Mouse (Mus musculus) CH12.LX (cell line): ENCODE data around the gene Atp8b3. TPM values are rescaled to one million over a fixed set of nuclear protein-coding genes. Genes with fewer than 3 reads are reported as not detected.

ENCODE experiments used
- DNase-seq: peaks from one replicate; pipeline ENCODE4 v3.0.0-alpha.2; 2013; ENCODE audit errors: extremely low read depth
- H3K27ac ChIP-seq: 2 replicates; pipeline ENCODE4 v1.5.1; 2012; ENCODE audit warnings: low read depth, mild to moderate bottlenecking, control low read depth, moderate library complexity; ENCODE audit not compliant: insufficient read depth
- H3K27me3 ChIP-seq: replicated peaks from 2 replicates; pipeline ENCODE3; 2012; ENCODE audit warnings: inconsistent platforms
- H3K36me3 ChIP-seq, 2 experiments: replicated peaks in 1 of 2; 2 replicates each; pipeline versions ENCODE3 to v1.6.1; 2012; ENCODE audit warnings: inconsistent platforms in 1 of 2, low read length in 1 of 2, mild to moderate bottlenecking in 1 of 2, mixed read lengths in 1 of 2, moderate library complexity in 1 of 2; ENCODE audit not compliant: control insufficient read depth in 1 of 2, insufficient read depth in 1 of 2
- H3K4me1 ChIP-seq, 2 experiments: 2 replicates each; pipeline ENCODE4 v1.6.1; 2012; ENCODE audit warnings: inconsistent platforms in 1 of 2, moderate library complexity in 1 of 2; ENCODE audit not compliant: insufficient read depth in 2 of 2, control insufficient read depth in 1 of 2
- H3K4me2 ChIP-seq: 2 replicates; pipeline ENCODE4 v1.6.1; 2012; ENCODE audit warnings: low read depth, mild to moderate bottlenecking, control low read depth; ENCODE audit not compliant: poor library complexity, insufficient read depth, severe bottlenecking
- H3K4me3 ChIP-seq, 3 experiments: fragments of 150-350 bp in 1 of 3; sonication (generic) in 1 of 3; replicated peaks in 1 of 3; 2 replicates each; pipeline versions ENCODE3 to v1.5.1; 2011 to 2012; ENCODE audit warnings: low read depth in 2 of 3, low read length in 2 of 3, mild to moderate bottlenecking in 2 of 3, moderate library complexity in 2 of 3, control low read depth in 1 of 3, improper control_type of control experiment in 1 of 3, inconsistent platforms in 1 of 3, mixed read lengths in 1 of 3; ENCODE audit not compliant: poor library complexity in 1 of 3
- H3K79me2 ChIP-seq: replicated peaks from 2 replicates; pipeline ENCODE4 v1.6.1; 2012; ENCODE audit warnings: mild to moderate bottlenecking, moderate library complexity; ENCODE audit not compliant: control insufficient read depth, poor library complexity, insufficient read depth, severe bottlenecking; ENCODE audit errors: extremely low read depth
- H3K9ac ChIP-seq: 2 replicates; pipeline ENCODE4 v1.6.1; 2012; ENCODE audit warnings: low read depth, mild to moderate bottlenecking, control low read depth, moderate library complexity; ENCODE audit not compliant: insufficient read depth
- H3K9me3 ChIP-seq: replicated peaks from 2 replicates; pipeline ENCODE3; 2012; ENCODE audit warnings: low read length, inconsistent platforms, mixed read lengths
- CTCF ChIP-seq, 2 experiments: IDR thresholded peaks in 1 of 2; conservative IDR thresholded peaks in 1 of 2; 2 replicates each; pipeline ENCODE4 v1.5.1; 2011 to 2012; ENCODE audit warnings: low read depth in 2 of 2, low read length in 2 of 2, improper control_type of control experiment in 1 of 2, inconsistent platforms in 1 of 2, mild to moderate bottlenecking in 1 of 2, moderate library complexity in 1 of 2
- EP300 ChIP-seq: IDR thresholded peaks from 2 replicates; pipeline ENCODE4 v1.6.1; 2011; ENCODE audit warnings: low read length, improper control_type of control experiment
- GABPA ChIP-seq: IDR thresholded peaks from 2 replicates; pipeline ENCODE4 v1.6.1; 2012; ENCODE audit warnings: low read depth, low read length, improper control_type of control experiment, inconsistent platforms; ENCODE audit not compliant: insufficient replicate concordance
- HCFC1 ChIP-seq: IDR thresholded peaks from 2 replicates; pipeline ENCODE4 v1.6.1; 2012; ENCODE audit warnings: low read depth, mild to moderate bottlenecking, inconsistent platforms, low read length, improper control_type of control experiment
- JUN ChIP-seq: IDR thresholded peaks from 2 replicates; pipeline ENCODE4 v1.6.1; 2011; ENCODE audit warnings: low read depth, mild to moderate bottlenecking, low read length, improper control_type of control experiment, moderate library complexity; ENCODE audit not compliant: insufficient read depth
- KAT2A ChIP-seq: IDR thresholded peaks from 2 replicates; pipeline ENCODE4 v1.6.1; 2012; ENCODE audit warnings: low read length, improper control_type of control experiment, inconsistent platforms; ENCODE audit not compliant: insufficient replicate concordance
- MAZ ChIP-seq: IDR thresholded peaks from 2 replicates; pipeline ENCODE4 v1.6.1; 2012; ENCODE audit warnings: low read depth, mild to moderate bottlenecking, inconsistent platforms, low read length, improper control_type of control experiment, moderate library complexity
- MYC ChIP-seq: IDR thresholded peaks from 2 replicates; pipeline ENCODE4 v1.6.1; 2011; ENCODE audit warnings: low read depth, mild to moderate bottlenecking, improper control_type of control experiment, low read length
- NELFE ChIP-seq: IDR thresholded peaks from 2 replicates; pipeline ENCODE4 v1.6.1; 2011; ENCODE audit warnings: low read depth, low read length, improper control_type of control experiment
- NRF1 ChIP-seq: IDR thresholded peaks from 2 replicates; pipeline ENCODE4 v1.6.1; 2014; ENCODE audit warnings: low read depth, mild to moderate bottlenecking, inconsistent platforms, low read length, improper control_type of control experiment, moderate library complexity
- POLR2AphosphoS2 ChIP-seq: IDR thresholded peaks from 2 replicates; pipeline ENCODE4 v1.6.1; 2011; ENCODE audit warnings: low read depth, low read length, improper control_type of control experiment
- RAD21 ChIP-seq: IDR thresholded peaks from 2 replicates; pipeline ENCODE4 v1.6.1; 2011; ENCODE audit warnings: low read depth, mild to moderate bottlenecking, low read length, improper control_type of control experiment, moderate library complexity
- SMC3 ChIP-seq: IDR thresholded peaks from 2 replicates; pipeline ENCODE4 v1.6.1; 2011; ENCODE audit warnings: low read depth, low read length, improper control_type of control experiment
- TCF12 ChIP-seq: IDR thresholded peaks from 2 replicates; pipeline ENCODE4 v1.6.1; 2014; ENCODE audit warnings: low read depth, mild to moderate bottlenecking, inconsistent platforms, low read length, improper control_type of control experiment
- UBTF ChIP-seq: IDR thresholded peaks from 2 replicates; pipeline ENCODE4 v1.6.1; 2012; ENCODE audit warnings: low read depth, mild to moderate bottlenecking, inconsistent platforms, low read length, improper control_type of control experiment, moderate library complexity
- ZKSCAN1 ChIP-seq: IDR thresholded peaks from 2 replicates; pipeline ENCODE4 v1.6.1; 2012; ENCODE audit warnings: low read depth, inconsistent platforms, low read length, improper control_type of control experiment, borderline replicate concordance
- ZNF384 ChIP-seq: IDR thresholded peaks from 2 replicates; pipeline ENCODE4 v1.6.1; 2012; ENCODE audit warnings: low read depth, low read length, improper control_type of control experiment, inconsistent platforms
- dilution Hi-C: fragments of 300-500 bp; cut with MboI; formaldehyde crosslinking; loops from 2 replicates; pipeline ENCODE4 v1.14.3; 2020; ENCODE audit warnings: low sequenced_read_pairs; ENCODE audit not compliant: extremely low pct_unique_long_range_greater_than_20kb, extremely low pct_ligation_motif_present
- in situ Hi-C: fragments of 300-500 bp; cut with MboI; formaldehyde crosslinking; loops from 3 replicates; pipeline ENCODE4 v1.14.3; 2019; ENCODE audit warnings: low sequenced_read_pairs, low pct_ligation_motif_present, low pct_unique_long_range_greater_than_20kb, mixed read lengths
- polyA plus RNA-seq: library from polyadenylated mRNA; unstranded; fragments of >175 nt; gene quantifications from 2 replicates; pipeline ENCODE4 v1.2.1, GENCODE M21; 2012; ENCODE audit warnings: low read depth; ENCODE audit not compliant: insufficient read length
- total RNA-seq, 2 experiments: library from RNA; depleted of rRNA; stranded (reverse); fragments of 300-350 nt in 1 of 2; fragments of >200 nt in 1 of 2; gene quantifications; 2 replicates each; pipeline ENCODE4 v1.2.3; 2012 to 2014

The Atp8b3 gene
- total and polyA plus RNA-seq, 3 experiments = 0.08 to 0.27 (median 0.21) TPM

GRCm38 (mm10) chr10:80490051-80490450 lies 48.9 kb downstream of the Atp8b3 start:
- H3K27ac ChIP-seq = no peak overlapping the region
- H3K4me2 ChIP-seq = no peak overlapping the region
- DNase-seq = no peak
- H3K9me3 ChIP-seq = peaks cover 15% of the 10 kb centered on the region
- H3K27me3 ChIP-seq = peaks cover 87% of the 10 kb centered on the region
- no peak overlapping the region for H3K4me3 ChIP-seq
- H3K36me3 ChIP-seq = no peaks in the 10 kb centered on the region
- no peaks in the 10 kb centered on the region for H3K4me1 ChIP-seq
- no peaks in the 10 kb centered on the region for H3K79me2 ChIP-seq
- TF ChIP-seq GABPA (no peak), NELFE (no peak), RAD21 (no peak), TCF12 (no peak), HCFC1 (no peak), ZKSCAN1 (no peak), POLR2AphosphoS2 (no peak), KAT2A (no peak), NRF1 (no peak), JUN (no peak), MAZ (no peak)
- in situ Hi-C loops = no loop called here
- dilution Hi-C loops = no loop called here
- no peak overlapping the region for H3K9ac ChIP-seq

GRCm38 (mm10) chr10:80486862-80487379 lies 52.0 kb downstream of the Atp8b3 start:
- dilution Hi-C loops = no loop called here
- in situ Hi-C loops = no loop called here
- Histone ChIP-seq H3K4me1 (peaks cover under 1 to 6% of the 10 kb centered on the region in 2 experiments), H3K79me2 (no peaks in the 10 kb centered on the region), H3K4me3 (no peak overlapping the region), H3K9me3 (peaks cover 10% of the 10 kb centered on the region), H3K4me2 (no peak overlapping the region), H3K27me3 (peaks cover 84% of the 10 kb centered on the region), H3K36me3 (no peaks in the 10 kb centered on the region), H3K27ac (no peak overlapping the region), H3K9ac (no peak overlapping the region)
- peak; percentile 28 for DNase-seq
- TF ChIP-seq EP300 (no peak), MYC (no peak), POLR2AphosphoS2 (no peak), SMC3 (peak; percentile 60), RAD21 (peak; percentile 46), UBTF (no peak), KAT2A (no peak), JUN (no peak), ZNF384 (peak; percentile 57), CTCF (conservative IDR thresholded peaks at IDR 0.05 in 1 of 2, IDR thresholded peaks at IDR 0.05 in 1 of 2; ENCODE audit: low read depth in 2 of 2, low read length in 2 of 2) (peak; percentile 30 to 65; a peak in 3 of 4 replicates)
